Mouse (Mus musculus) cortical plate, adult 2 months (tissue): Measurements from ENCODE around the gene Arfrp1.

ENCODE experiments used
- CTCF ChIP-seq: fragments of 200-500 bp; IDR thresholded peaks from 2 replicates; pipeline ENCODE4 v1.5.1; 2011; ENCODE audit warnings: mild to moderate bottlenecking, control low read depth, low read length; ENCODE audit not compliant: insufficient read depth; ENCODE audit errors: extremely low read depth
- POLR2A ChIP-seq: fragments of 200-500 bp; IDR thresholded peaks from 2 replicates; pipeline ENCODE4 v1.6.1; 2011; ENCODE audit warnings: mild to moderate bottlenecking, low read length, control low read depth; ENCODE audit not compliant: insufficient read depth; ENCODE audit errors: extremely low read depth

- TF ChIP-seq CTCF = no peak
- TF ChIP-seq POLR2A = no peak
Measured at GRCm38 (mm10) chr2:181381107-181381506, 15.9 kb upstream of the Arfrp1 start.
